Mouse (Mus musculus): ENCODE results near the gene Klk15.

Klk15 gene

GRCm38 (mm10) chr7:43985657-43986056, 52.1 kb downstream of the Klk15 start:
- DNase-seq = no peak

Measured in thymus, postnatal 25 days (tissue).